Mouse (Mus musculus) adrenal gland, adult 18-20 months (tissue): ENCODE results near the gene Gpr4. TPM values are rescaled to one million over a fixed set of nuclear protein-coding genes. Genes with fewer than 3 reads are reported as not detected.
A peak's percentile ranks its signal among the peaks of the same experiment; 100 is the strongest.

Experiments used
- DNase-seq, 2 experiments: peaks; one replicate each; pipeline ENCODE4 v3.0.0; 2021 to 2022; ENCODE audit warnings: low spot score in 2 of 2
- long read RNA-seq, 2 experiments: library from polyadenylated mRNA; stranded (forward); transcript quantifications; one replicate each; pipeline ENCODE4 v2.0.0; 2021
- total RNA-seq, 2 experiments: library from RNA; stranded (reverse); gene quantifications; 1 replicate in 1 of 2; 2 replicates in 1 of 2; pipeline ENCODE4 v1.2.3; 2021

Gene Gpr4
- total RNA-seq = 10 to 100 TPM in 1 of 2 experiments, 1 to 10 TPM in 1; 7.7 to 17.3 TPM
- long read RNA-seq, experiment 1, transcript Gpr4-201 (2 exons, 2,882 nt) = major isoform, 6 of 14 reads
- long read RNA-seq, experiment 1, partial matches to known transcripts = 7 of 14 reads
- long read RNA-seq, experiment 1, other reads (novel, unspliced or antisense) = 1 of 14 reads
- long read RNA-seq, experiment 2, partial matches to known transcripts = 6 of 11 reads
- long read RNA-seq, experiment 2, other reads (novel, unspliced or antisense) = 2 of 11 reads

GRCm38 (mm10) chr7:19211996-19212755, at the start of gene Gpr4:
Gene Gpr4, plus strand, starts transcription at chr7:19212538.
- peak; percentile 46 to 66 for DNase-seq

- DNase-seq = no peak
Measured at GRCm38 (mm10) chr7:19162928-19163327, 49.4 kb upstream of the Gpr4 start.

DNA sequence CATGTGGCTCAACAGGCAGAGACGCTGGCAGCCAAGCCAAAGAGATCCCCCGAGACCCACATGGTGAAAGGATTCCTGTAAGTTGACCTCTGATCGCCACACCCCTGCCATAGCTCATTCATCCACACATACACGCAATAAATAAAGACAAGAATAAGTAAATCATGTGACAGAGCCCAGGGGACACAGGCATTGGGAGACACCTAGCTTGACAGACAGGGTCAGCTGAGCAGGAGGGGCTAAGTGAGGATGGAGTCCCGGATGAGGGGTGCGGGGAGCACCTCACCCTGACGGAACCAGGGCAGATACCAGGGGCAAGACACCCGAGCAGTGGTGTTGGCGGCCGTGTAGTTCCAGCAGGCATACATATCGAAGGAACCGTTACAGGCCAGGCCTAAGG, 48.6 kb upstream of the Gpr4 start:
- DNase-seq = no peak

DNA sequence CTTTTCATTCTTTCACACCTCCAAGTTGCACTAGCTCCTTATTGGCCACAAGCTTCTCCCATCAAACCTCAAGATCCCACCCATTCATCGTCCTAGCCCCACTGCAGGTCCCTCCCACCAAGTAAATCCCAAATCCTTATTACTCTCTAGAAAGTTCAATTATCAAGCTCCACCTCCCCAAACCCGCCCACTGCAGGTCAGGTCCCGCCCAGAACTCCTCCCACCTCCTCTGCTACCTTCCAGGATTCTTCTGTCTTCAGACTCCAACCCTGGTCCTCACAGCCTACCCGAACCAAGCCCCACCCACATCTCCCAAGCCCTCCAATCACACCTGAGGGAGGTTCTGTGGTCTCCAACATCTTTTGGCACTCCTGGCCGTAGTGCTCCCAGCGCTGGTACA, 48.1 kb upstream of the Gpr4 start:
- DNase-seq = no peak

DNA sequence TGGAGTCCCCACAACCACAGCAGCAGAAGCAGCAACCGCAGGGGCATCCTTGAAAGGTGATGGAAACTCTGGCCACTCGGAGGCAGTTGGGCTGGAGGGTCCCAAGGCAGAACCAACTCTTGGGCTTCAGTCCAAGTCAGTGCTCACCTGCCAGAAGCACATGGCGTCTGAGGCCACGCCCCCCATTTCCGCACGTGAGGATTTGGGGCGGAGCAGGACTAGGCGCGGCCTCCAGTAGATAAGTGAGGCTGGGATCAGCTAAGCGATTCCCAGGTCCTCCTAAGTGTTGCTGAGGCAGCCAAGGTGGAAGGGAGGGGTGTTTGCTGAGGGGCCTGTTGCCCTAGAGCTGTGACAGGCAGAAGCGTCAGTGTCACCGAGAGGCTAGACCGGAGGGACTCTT, 47.4 kb upstream of the Gpr4 start:
- DNase-seq = no peak

DNA sequence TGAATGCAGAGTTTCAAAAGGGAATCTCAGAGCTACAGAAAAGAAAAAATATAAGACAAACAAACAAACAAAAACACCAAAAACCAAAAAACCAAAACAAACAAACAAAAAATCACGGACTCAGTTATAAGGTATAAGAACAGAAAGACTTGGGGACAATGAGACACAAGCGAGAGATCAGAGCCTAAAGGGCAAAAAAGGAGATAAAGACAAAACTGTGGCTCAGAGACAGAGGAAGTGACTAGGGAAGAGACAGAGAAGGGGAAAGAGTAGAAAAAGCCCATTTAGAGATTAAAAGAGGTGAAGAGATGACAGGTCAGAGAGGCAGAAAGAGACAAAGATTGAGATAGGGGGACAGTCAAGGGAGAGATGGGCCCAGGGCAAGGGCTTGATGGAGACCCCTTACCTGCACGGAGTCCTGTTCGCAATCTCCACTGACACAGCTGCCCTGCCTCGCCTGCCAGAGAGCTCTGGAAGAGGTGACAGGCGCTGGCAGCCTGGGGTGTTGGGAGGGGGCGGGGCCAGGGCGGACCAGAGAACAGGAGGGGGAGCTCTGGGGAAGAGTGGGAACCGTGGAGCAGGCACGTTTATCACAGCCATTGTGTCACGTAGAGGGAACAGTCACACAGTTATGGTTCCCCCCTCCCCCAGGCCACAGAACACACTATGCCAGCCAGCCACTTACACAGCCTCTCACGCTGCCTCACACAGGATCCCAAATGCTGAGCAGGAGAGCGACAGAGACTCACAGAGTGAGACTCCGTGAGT, 46.5 kb upstream of the Gpr4 start, which contains the start of gene Gipr:
TSS of gene Gipr (minus strand) at position 472 of the 768 bp plus-strand sequence.
- no peak for DNase-seq

DNA sequence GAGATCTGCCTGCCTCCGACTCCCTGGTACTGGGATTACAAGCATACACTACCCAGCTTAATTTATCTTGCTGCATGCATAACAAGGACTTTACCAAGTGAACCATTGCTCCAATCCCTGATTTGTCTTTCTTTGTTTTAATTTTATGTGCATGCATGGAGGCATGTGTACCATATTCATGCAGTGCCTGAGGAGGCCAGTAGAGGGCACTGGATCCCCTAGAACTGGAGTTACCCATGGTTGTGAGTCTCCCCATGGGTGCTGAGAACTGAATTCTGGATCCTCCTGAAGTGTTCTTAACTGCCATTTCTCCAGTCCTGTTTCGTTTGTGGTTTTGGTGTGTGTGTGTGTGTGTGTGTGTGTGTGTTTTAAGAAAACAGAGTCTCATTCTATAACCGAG, 45.3 kb upstream of the Gpr4 start:
- no peak for DNase-seq

GRCm38 (mm10) chr7:19169506-19169905, 42.8 kb upstream of the Gpr4 start:
- no peak for DNase-seq

GRCm38 (mm10) chr7:19170142-19170541, 42.2 kb upstream of the Gpr4 start:
- no peak for DNase-seq

DNA sequence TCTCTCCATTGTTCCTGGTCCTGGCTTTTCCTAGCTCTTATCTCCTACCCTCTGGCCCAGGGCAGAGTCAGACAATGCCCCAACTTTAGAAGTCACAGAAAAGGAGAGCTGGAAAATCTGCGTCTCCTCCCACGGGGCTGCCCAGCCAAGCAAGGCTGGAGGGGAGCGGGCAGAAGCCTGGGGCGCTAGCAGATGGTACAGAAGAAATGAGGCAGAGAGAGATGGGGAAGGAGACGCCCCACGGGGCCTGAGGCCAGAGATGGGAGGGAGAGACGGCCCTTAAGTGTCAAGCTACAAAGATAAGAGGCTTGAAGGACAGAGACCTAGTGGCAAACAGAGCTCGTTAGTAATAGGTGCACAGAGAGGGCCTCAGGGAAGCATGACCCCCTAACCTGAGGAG, 40.5 kb upstream of the Gpr4 start:
- DNase-seq = peak in 1 of 2 experiments; percentile 17

DNA sequence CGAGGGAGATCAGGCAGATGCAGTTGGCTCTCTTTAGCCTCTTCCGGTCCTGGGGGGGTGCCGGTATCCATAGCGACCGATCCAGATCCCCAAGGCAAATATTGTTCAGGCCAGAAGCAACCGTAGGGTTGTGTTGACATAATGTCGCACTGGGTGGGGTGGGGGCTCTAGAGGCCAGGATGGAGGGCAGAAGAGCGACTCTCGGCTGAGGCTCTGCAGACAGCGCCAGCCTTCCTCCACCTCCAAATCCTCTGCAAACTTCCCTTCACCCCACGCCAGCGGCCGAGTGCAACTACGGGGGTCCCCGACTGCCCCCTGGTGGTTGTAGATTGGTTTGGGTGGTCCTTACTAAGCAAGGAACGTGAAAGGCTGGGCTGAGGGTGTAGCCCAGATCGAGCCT, 39.5 kb upstream of the Gpr4 start:
- peak; percentile 71 to 78 for DNase-seq

DNA sequence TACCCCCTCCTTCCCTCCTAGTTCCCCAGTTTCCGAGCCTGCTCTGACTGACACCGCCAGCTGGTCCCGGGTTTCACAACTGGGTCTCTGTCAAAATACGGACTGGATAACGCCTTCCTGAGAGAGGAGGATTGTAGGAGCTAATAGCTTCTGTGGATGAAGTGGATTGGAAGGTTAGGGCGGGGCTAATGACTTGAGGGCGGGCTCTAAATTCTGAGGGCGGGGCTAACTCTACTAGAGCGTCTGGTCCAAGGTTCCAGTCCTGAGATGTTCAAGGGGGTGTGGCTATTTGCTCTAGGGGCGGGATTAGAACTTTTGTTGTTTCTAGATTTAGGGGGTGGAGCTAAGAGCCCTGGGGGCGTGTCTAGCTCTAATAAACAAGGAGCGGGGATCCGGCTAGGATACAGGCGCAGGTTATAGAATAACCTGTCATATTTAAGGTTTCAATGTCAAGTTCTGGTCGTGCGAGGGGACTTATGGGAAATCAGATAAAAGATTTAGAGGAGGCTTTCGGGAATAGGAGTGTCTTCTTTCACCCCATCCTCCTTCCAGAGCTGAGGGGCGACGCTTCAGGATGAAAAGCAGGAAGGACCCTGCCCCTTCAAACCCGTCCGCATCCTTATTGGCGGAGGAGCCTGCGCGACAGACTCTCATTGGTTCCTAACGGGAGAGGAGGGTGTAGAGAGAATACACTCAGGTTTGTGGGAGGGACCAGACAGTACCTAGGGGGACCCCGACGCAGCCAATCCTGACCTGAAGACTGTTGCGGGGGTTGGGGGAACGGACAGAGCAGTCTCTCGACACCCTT, 36.4 kb upstream of the Gpr4 start, which contains the start of gene Eml2:
TSS of gene Eml2 (plus strand) at position 714 of the 808 bp plus-strand sequence.
- DNase-seq = peak in 1 of 2 experiments; percentile 17

DNA sequence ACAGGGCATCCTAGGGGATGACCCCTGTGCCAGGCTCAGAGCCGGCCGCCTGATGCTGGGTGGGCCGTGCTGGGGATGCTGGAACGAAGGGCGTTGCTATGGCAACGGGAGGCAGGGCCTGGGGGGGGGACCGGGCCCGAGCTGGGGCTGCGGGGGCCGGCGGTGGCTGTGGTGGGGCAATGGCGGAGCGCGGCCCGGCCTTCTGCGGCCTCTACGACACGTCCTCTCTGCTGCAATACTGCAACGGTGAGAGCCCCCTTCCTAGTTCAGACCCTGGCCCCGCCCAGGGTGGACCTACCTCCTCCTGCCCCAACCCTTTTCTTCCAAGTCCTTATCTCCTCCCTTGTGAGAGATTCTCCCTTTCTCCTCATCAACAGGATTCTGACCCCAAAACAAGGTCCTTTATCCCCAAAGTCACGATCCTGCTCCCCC, 35.8 kb upstream of the Gpr4 start:
- DNase-seq = no peak

GRCm38 (mm10) chr7:19177216-19177615, 35.1 kb upstream of the Gpr4 start:
- no peak for DNase-seq

- DNase-seq = no peak
Measured at GRCm38 (mm10) chr7:19178035-19178434, 34.3 kb upstream of the Gpr4 start.

- DNase-seq = peak; percentile 78 to 83
Measured at GRCm38 (mm10) chr7:19178443-19179092, 33.8 kb upstream of the Gpr4 start.

DNA sequence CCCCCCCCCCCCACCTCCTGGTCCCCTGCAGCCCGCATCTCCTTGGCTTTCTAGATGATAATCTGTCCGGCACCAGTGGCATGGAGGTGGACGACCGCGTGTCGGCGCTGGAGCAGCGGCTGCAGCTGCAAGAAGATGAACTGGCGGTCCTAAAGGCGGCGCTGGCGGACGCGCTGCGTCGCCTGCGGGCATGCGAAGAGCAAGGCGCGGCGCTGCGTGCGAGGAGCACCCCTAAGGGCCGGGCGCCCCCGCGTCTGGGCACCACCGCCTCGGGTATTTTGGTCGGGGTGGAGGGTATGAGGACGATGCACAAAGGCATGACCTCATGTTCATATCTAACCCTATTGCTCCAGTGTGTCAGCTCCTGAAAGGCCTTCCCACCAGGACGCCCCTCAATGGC, 33.2 kb upstream of the Gpr4 start:
- DNase-seq = peak; percentile 61 to 67

DNA sequence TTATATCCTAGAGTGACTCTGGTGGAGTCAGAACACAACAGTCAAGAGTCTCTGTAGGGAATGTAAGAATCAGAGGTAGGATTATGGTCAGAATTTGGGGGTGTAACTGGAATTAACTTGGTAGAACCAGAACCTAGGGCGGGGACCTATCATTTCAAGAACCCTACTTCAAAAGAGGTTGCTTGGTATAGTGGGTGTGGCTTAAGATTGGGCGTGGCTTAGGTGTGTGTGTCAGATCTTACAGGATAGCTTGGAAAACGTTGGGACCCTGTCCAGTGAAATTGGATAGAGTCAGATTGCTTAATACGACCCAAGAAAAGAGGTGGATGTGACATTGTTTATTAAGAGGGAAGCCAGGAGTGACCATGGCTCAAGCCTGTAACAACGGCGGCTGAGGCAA, 32.4 kb upstream of the Gpr4 start:
- no peak for DNase-seq

DNA sequence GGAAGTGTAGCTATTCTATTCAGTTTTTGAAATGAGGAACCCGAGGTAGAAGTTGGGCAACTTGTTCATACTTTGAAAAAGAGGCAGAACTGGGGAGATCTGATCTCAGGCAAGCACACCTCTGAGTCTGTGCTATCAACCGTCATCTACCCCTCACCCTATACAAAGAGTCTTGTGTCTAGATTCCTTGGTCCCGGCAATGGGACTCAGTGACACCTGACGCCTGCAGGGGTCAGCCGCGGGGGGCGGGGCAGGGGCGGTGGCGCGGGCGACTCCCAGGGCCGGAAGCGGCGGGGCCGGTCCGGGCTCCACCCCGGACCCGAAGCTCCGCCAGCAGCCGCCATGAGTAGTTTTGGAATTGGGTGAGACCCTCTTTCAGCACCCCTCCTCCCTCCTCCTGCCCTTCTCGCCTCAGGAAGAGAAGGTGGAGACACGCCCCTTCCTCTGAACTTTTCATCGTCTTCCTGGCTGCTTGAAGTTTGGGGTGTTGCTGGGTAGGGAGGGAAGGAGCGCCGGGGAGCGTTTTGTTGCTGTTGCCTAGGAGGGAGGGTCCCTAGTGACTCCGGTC, 31.4 kb upstream of the Gpr4 start:
- DNase-seq = peak; percentile 40 to 49

- DNase-seq = no peak
Measured at GRCm38 (mm10) chr7:19184250-19184649, 28.1 kb upstream of the Gpr4 start.
